Mouse (Mus musculus) small intestine, adult 2 months (tissue): Measurements from ENCODE around the gene Pank2. TPM values are rescaled to one million over a fixed set of nuclear protein-coding genes. Genes with fewer than 3 reads are reported as not detected.

Experiments
- H3K27ac ChIP-seq: fragments of 200-500 bp; 2 replicates; pipeline ENCODE4 v1.5.1; 2012; ENCODE audit warnings: low read depth, low read length, control low read depth, inconsistent platforms; ENCODE audit not compliant: insufficient read depth
- H3K27me3 ChIP-seq: fragments of 200-500 bp; 2 replicates; pipeline ENCODE4 v1.6.1; 2012; ENCODE audit warnings: mild to moderate bottlenecking, moderate library complexity, low read length, inconsistent platforms; ENCODE audit not compliant: control insufficient read depth, insufficient read depth
- H3K36me3 ChIP-seq: fragments of 200-500 bp; 2 replicates; pipeline ENCODE4 v1.6.1; 2012; ENCODE audit warnings: mild to moderate bottlenecking, low read length, control low read depth, inconsistent platforms; ENCODE audit not compliant: control insufficient read depth, insufficient read depth
- H3K4me1 ChIP-seq: fragments of 200-500 bp; 2 replicates; pipeline ENCODE4 v1.6.1; 2012; ENCODE audit warnings: low read length, inconsistent platforms, mixed read lengths; ENCODE audit not compliant: control insufficient read depth, insufficient read depth, insufficient read length
- H3K4me3 ChIP-seq: fragments of 200-500 bp; 2 replicates; pipeline ENCODE4 v1.5.1; 2012; ENCODE audit warnings: low read depth, mild to moderate bottlenecking, control low read depth, inconsistent platforms, low read length, moderate library complexity
- CTCF ChIP-seq: fragments of 200-500 bp; IDR thresholded peaks from 2 replicates; pipeline ENCODE4 v1.5.1; 2012; ENCODE audit warnings: low read depth, mild to moderate bottlenecking, control low read depth, inconsistent platforms, low read length, moderate library complexity, mixed read lengths; ENCODE audit not compliant: insufficient replicate concordance, insufficient read length; ENCODE audit errors: extremely low read depth
- POLR2A ChIP-seq: fragments of 200-500 bp; IDR thresholded peaks from 2 replicates; pipeline ENCODE4 v1.6.1; 2012; ENCODE audit warnings: low read depth, mild to moderate bottlenecking, control low read depth, inconsistent platforms, low read length, moderate library complexity
- WGBS: fragments of 180-500 bp; shearing (Covaris S2); methylation state at CpG from one replicate; pipeline ENCODE4 v1.1.7; 2018; 5-methylcytosine and 5-hydroxymethylcytosine counted together
- polyA plus RNA-seq: library from polyadenylated mRNA; depleted of rRNA; stranded (reverse); fragments of >200 nt; gene quantifications from 2 replicates; pipeline ENCODE4 v1.2.3, GENCODE M21; 2012; rRNA removed

Pank2 gene
- 6.6 and 11.1 TPM in 2 replicates for polyA plus RNA-seq

GRCm38 (mm10) chr2:131262213-131262672, at the start of gene Pank2:
Gene Pank2 (plus strand): TSS chr2:131262495.
- peak within 1 kb of the TSS; percentile 94 for H3K27ac ChIP-seq
- H3K4me3 ChIP-seq: peak within 1 kb of the TSS; percentile 81
- H3K27me3 ChIP-seq: no peaks in the 10 kb centered on the region
- 1% methylated on average over 45 of the region's 49 CpGs for WGBS
- peaks cover 13% of the 10 kb centered on the region; the same call in 1 of the 2 replicates for H3K4me1 ChIP-seq
- TF ChIP-seq POLR2A (peak; percentile 92; the same call in 1 of the 2 replicates), CTCF (no peak)
- H3K36me3 ChIP-seq: no peaks in the 10 kb centered on the region

GRCm38 (mm10) chr2:131213773-131214172, 48.5 kb upstream of the Pank2 start:
- H3K27ac ChIP-seq: peak overlapping the region; percentile 82
- no peak overlapping the region for H3K4me3 ChIP-seq
- no peaks in the 10 kb centered on the region for H3K27me3 ChIP-seq
- H3K4me1 ChIP-seq: peaks cover 38% of the 10 kb centered on the region
- H3K36me3 ChIP-seq: peaks cover 11% of the 10 kb centered on the region; the same call in 1 of the 2 replicates
- no peak for TF ChIP-seq POLR2A
- no peak for TF ChIP-seq CTCF
- WGBS: 34% methylated on average over 7 of the region's 7 CpGs

- H3K27me3 ChIP-seq: no peaks in the 10 kb centered on the region
- H3K27ac ChIP-seq: peak overlapping the region; percentile 36
- TF ChIP-seq CTCF (no peak), POLR2A (no peak)
- no peak overlapping the region for H3K4me3 ChIP-seq
- H3K4me1 ChIP-seq: peaks cover 30% of the 10 kb centered on the region
- WGBS: 27% methylated on average over 7 of the region's 7 CpGs
- peaks cover 11% of the 10 kb centered on the region; the same call in 1 of the 2 replicates for H3K36me3 ChIP-seq
Observed at GRCm38 (mm10) chr2:131215941-131216858, 46.1 kb upstream of the Pank2 start.

- TF ChIP-seq CTCF: no peak
- TF ChIP-seq POLR2A: no peak
Observed at GRCm38 (mm10) chr2:131220030-131220429, 42.3 kb upstream of the Pank2 start.

GRCm38 (mm10) chr2:131221853-131222515, 40.3 kb upstream of the Pank2 start:
- H3K36me3 ChIP-seq: no peaks in the 10 kb centered on the region
- peak overlapping the region; percentile 93 for H3K27ac ChIP-seq
- peaks cover 14% of the 10 kb centered on the region for H3K4me1 ChIP-seq
- H3K27me3 ChIP-seq: no peaks in the 10 kb centered on the region
- no peak overlapping the region for H3K4me3 ChIP-seq
- TF ChIP-seq POLR2A: no peak
- TF ChIP-seq CTCF: no peak
- WGBS: 24% methylated on average over 3 of the region's 3 CpGs

More at GRCm38 (mm10) chr2:131220030-131220429, 42.3 kb upstream of the Pank2 start:
- H3K27me3 ChIP-seq: no peaks in the 10 kb centered on the region
- WGBS: 61% methylated on average over 4 of the region's 4 CpGs
- peaks cover 26% of the 10 kb centered on the region for H3K4me1 ChIP-seq
- H3K4me3 ChIP-seq: no peak overlapping the region
- H3K36me3 ChIP-seq: no peaks in the 10 kb centered on the region
- H3K27ac ChIP-seq: no peak overlapping the region

GRCm38 (mm10) chr2:131222562-131222961, 39.7 kb upstream of the Pank2 start:
- H3K4me3 ChIP-seq: no peak overlapping the region
- peaks cover 14% of the 10 kb centered on the region; the same call in 1 of the 2 replicates for H3K4me1 ChIP-seq
- H3K36me3 ChIP-seq: no peaks in the 10 kb centered on the region
- H3K27ac ChIP-seq: peak overlapping the region; percentile 85
- no peaks in the 10 kb centered on the region for H3K27me3 ChIP-seq
- no peak for TF ChIP-seq CTCF
- no peak for TF ChIP-seq POLR2A
- 16% methylated on average over 5 of the region's 5 CpGs for WGBS
